Mouse (Mus musculus) heart, adult 2 months (tissue): ENCODE measurements around the gene Fkbp7.

Experiments
- CTCF ChIP-seq: fragments of 200-600 bp; IDR thresholded peaks from 2 replicates; pipeline ENCODE4 v1.8.1; 2022; ENCODE audit warnings: antibody characterized with exemption, mild to moderate bottlenecking, moderate library complexity
- EP300 ChIP-seq: fragments of 200-500 bp; IDR thresholded peaks from 2 replicates; pipeline ENCODE4 v1.6.1; 2011; ENCODE audit warnings: low read depth, low read length, control low read depth; ENCODE audit not compliant: insufficient read depth
- POLR2A ChIP-seq: fragments of 200-500 bp; IDR thresholded peaks from 2 replicates; pipeline ENCODE4 v1.6.1; 2011; ENCODE audit warnings: mild to moderate bottlenecking, low read depth, low read length, control low read depth; ENCODE audit not compliant: insufficient read depth

DNA sequence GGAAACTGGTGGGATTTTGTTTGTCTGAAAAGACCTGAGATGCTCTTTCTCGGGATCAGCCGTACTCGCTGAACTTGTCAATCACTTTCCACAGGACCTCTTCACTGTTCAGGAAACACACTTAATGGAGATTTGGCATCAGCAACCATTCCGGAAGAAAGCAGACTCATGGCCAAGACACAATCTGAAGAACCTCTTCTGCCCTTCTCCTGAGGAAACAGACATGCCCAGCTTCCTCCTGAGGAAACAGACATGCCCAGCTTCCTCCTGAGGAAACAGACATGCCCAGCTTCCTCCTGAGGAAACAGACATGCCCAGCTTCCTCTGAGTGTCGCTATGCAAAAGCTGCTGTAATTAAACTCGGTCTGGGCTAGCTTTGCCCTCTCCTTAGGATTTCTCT is 22.4 kb upstream of the Fkbp7 start:
- TF ChIP-seq EP300, result no peak
- TF ChIP-seq POLR2A, result no peak
- no peak for TF ChIP-seq CTCF
